Mouse (Mus musculus): ENCODE data around the gene Exo1. TPM values are rescaled to one million over a fixed set of nuclear protein-coding genes. Genes with fewer than 3 reads are reported as not detected.

The Exo1 gene
- total RNA-seq (2021): under 1 TPM; 0.46 to 0.59 TPM
- long read RNA-seq: 0 reads

DNA sequence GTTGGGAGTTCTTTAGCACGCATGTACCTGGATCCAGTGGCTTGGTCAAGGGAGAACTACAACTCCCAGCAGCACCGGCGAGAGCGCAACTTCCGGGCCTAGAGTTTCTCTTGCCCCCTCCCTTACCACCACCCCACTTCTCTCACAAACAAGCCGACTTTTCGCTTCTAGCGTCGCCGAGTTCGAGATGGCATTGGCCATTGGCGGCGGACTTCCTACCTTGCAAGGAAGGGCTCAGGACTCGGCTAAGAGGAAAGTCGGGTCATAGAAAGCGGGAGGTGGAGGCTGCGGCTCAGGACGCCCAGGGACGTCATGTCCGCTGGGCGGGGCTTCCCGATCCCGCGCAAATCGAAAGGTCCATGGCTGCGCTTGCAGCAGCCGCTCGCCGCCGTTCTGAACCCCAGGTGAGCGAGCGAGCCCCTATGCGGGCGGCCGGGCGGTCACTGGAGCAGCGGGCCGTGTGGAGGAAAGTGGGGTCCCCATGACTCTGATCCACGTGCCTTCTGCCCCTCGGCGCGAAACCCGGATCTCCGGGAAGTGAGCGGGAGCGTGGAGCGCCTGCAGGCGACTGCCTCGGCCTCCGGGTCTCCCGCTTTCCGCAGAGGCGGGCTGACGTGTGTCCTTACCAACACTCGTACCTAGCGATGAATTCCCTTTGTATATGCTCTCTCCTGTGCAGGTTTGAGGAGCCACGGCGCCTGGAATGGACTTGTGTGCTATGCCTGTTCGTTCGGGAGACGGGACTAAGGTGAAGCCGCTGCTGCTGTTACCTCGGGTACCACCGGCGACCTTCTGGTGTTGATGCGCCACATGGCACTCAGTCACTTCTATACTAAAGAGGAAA is at the start of gene Exo1:
Gene Exo1, plus strand, starts transcription at position 129 of the 844 bp plus-strand sequence.
- DNase-seq (ENCODE audit: low spot score in 2 of 2): peak; percentile 79 to 89

DNA sequence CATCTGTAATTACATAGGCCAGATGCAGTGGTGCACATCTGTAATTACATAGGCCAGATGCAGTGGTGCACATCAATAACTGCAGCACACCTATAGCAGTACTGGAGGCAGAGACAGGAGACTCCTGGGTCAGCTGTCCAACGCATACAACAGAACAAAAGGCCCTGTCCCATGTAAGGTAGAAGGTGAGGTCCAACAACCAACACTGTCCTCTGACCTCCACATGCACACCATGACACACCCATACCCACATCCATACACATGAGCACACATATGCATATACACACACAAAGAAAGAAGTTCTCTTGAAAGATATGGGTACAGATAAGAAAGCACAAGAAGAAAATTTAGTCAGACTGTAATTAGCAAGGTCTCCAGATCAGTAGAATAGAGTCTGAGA is 24.9 kb upstream of the Exo1 start:
- DNase-seq (ENCODE audit: low spot score in 2 of 2): no peak

DNA sequence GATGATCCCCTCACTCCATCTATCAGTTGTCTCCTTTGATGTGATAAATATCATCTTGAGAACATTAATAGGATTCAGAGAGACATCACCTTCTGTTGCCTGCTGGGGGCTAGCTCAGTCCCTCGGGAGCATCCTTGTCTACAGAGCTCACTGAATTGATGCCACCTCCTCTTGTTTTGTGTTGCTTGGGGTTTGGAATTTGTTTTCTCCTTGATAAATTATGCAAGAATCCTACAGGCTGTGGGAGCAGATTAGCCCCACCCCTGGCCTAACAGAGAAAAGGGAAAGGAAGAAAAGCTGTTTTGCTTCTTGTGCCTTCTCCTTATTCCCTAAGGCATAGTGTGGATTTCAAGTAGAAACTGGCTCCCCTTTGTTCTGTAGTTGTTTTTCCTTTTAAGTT is 13.3 kb upstream of the Exo1 start:
- DNase-seq (ENCODE audit: low spot score in 2 of 2): no peak

DNA sequence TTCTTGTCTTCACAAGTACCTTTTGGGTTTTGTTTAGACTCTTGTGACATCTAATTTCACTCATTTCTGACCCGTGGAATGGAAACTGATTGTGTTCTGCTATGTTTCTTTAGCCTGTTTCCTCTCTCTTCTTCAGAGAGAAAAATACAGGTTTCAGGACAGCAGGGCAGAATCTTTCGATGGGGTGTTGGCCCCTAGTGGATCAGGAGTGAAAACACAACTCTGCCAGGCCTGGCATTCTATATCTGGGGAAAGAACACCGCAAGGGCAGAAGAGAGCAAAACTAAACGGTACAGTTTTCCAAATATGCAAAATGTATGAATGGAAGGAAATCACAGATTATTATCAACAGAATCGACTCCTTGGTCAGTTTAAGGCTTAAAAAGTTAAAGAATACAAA is 12.8 kb upstream of the Exo1 start:
- peak in 1 of 2 experiments; percentile 29 for DNase-seq (ENCODE audit: low spot score in 2 of 2)

DNA sequence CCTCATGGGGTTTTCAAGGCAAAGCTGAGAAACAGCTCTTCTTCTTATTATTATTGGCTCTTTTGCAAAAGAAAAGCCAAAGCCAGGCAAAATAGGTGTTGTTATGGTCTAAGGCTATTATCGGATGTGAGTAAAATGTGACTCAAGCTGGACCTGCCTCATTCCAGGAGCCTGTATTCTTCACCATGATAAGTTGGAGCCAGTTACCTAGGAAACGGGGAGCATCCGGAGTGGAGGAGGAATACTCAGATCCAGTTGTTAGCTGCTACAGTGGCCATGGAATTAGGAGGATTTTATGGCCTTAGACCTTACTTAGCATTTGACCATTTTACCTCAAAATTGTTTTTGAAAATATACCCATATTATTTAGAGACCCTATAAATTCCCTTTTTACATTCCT is 9.7 kb upstream of the Exo1 start:
- no peak for DNase-seq (ENCODE audit: low spot score in 2 of 2)

DNA sequence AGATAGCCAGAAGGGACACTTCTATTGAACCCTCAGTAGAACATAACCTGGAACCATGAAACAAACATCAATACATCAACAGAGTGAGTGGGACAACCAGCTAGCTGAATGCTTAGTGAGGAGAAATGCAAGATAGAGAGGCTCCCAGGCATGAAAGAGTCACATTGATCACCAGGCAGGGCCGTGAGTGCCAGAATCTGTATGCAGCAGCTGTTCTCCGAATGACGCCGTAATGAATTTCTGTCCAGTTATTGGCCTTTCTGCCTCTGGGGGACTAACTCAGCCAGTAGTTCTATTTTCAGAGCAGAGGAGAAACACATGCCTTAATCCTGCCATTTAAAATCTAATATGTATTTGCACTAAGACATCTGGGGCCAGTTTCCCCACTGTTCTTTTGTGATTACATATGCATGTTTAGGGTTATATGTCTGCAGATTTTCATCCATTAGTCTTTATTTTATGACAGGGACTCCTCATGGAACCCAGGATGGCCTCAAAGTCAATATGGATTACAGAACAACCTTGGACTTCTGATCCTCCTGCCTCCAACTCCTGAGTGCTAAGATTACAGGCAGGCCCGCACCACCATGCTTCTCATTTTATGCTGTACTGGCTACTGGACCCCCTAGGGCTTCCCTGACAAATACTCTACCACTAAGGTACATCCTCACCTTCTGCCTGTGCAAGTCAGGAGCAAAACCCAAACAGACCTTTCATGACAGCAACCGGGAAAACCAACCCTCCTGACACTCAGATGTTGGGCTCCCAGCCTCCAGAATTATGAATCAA is 8.2 kb upstream of the Exo1 start:
- no peak for DNase-seq (ENCODE audit: low spot score in 2 of 2)

DNA sequence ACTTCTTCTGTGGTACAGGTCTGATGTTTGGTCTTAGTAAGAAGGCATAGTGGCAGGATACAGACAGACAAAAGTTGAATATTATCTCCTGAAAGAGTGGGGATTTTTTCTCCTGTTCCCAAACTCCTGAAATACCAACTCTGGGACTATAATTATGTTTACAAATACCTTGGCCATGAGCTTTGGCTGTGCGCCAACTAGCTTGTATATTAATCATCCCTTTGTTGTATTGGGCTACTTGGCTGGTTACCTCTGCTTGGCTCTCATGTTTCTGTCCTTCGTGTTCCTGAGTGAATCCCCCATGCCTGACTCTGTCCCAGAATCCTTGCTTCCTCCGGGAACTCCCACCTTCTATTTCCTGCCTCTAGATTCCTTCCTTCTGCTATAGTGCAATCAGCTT is 3.0 kb downstream of the Exo1 start:
- no peak for DNase-seq (ENCODE audit: low spot score in 2 of 2)

DNA sequence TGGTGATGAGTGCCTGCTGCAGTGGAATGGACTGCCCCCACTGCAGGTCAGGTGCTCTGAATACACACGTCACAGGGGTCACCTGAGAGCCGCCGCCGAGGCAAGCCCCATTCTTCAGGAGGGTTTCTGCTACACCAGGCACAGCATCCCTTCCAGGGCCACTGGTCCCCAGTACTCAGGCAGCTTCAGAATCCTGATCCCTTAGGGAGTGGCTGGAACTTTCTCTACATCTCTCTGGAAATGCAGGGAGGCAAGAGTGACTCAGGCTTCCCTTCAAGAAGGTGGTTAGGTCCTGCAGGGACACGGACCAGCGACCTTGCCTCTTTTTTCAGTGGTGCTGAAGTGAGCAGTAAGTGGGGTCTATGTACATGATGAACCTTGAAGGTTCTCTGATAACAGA is 12.9 kb downstream of the Exo1 start:
- no peak for DNase-seq (ENCODE audit: low spot score in 2 of 2)

DNA sequence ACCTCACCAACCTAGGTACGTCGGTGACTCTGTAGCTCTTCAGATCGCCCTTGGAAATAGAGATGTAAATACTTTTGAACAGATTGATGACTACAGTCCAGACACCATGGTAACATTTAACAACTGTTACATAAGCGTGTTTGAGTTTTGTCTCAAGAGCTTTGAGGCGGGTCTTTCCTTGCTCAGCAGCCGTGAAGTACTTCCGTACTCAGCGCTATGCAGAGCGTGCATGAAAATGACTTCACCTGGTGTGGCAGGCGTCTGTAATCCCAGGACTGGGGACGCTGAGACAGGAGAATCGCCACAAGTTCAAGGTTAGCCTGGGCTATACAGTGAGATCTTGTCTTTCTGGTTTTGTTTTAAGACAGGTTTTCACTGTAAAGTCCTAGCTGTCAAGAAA is 13.3 kb downstream of the Exo1 start:
- DNase-seq (ENCODE audit: low spot score in 2 of 2): no peak

DNA sequence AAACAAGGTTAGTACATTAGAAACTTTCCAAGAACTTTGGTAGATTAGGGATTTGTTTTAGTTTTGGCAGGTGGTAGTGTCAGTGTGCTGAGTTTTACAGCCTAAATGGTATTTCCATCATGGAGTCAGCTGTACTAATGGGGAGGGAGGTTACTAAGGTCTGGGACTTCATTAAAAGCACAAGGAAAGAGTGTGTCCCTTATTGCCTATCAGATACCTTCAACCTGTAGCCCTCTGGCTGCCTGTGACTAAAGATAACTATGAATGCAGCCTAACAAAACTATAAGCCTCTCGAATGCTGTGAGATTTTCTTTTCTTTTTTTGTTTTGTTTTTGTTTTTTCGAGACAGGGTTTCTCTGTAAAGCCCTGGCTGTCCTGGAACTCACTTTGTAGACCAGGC is 30.8 kb downstream of the Exo1 start:
- no peak for DNase-seq (ENCODE audit: low spot score in 2 of 2)

DNA sequence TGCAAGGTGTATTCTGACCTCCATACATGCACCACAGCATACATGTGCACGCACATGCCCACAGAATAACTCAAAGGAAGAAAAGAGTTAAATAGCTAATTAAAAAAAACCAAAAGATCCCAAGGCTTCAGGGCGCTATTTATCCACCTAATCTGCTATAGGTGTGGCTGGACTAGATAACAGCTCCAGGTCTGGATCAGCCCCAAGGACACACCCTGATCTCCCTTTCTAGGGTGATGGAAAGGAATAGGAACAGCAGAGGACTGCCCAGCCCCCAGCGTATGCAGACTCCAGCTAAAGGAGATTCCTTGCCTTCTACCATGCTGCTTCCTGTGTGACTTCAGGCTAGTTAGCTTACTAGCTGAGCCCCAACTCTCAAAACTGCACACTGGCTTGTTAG is 31.7 kb downstream of the Exo1 start:
- DNase-seq (ENCODE audit: low spot score in 2 of 2): no peak

DNA sequence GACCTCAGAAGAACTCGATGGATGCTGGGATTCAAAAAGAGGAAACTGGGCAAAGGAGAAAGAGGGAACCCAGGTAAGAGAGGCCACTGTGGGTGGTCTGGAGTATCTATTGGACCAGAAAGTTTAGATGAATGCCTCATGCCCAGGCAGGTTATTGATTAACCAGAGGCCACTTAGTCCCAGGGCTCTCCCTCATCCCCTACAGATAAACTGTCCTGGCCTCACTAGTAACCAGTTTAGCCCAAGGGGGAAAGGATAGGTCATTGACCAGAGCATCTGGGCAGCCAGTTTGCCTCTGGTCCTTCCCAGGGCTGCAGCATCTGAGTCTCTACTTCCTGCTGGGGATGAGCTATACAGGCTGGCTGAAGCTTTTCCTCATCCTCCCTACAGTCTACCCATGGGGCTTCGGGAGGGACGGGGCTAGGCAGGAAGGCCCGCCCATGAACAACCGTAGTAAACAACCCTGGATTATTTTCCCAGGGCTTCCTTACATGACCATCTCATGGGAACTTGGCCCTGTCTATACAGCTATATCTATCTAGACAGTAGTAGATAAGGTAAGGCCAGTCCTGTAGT is 33.4 kb downstream of the Exo1 start:
- DNase-seq (ENCODE audit: low spot score in 2 of 2): no peak

DNA sequence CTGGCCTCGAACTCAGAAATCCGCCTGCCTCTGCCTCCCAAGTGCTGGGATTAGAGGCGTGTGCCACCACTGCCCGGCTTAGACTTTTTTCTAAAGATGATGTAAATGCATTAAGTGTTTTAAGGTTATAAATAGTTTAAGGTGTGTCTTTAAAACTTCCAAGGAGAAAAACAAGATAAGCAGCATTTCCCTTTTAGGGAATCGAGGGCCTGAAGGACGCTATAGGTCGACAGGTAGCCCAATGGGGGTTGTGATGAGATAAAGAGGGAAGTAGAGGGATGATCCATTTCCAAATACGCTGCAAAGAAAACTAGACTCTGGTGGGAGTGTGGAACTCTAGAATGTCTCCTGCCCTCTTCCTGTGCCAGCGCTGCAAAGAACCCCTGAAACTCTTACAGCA is 39.6 kb downstream of the Exo1 start, which contains the start of gene Gm38100:
Gene Gm38100, plus strand, starts transcription at position 301 of the 400 bp plus-strand sequence.
- no peak for DNase-seq (ENCODE audit: low spot score in 2 of 2)

DNA sequence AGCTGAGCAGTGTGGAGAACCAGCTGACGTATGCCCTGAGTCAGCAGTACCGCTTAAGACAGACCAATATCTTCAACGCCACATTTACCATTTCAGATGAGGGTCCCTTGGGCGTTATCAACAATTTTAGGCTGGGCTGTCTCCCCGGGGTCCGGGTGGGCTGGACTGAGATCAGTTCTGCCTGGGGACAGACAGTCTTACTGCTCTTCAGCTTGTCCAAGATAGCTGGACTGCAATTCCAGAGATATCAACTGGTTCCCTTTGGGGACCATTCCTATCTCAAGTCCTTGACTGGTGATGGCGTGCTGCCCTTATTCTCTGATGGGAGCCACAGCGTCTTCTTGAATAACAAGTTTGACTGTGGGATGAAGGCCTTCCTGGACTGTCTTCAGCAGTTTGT is 40.7 kb downstream of the Exo1 start:
- DNase-seq (ENCODE audit: low spot score in 2 of 2): no peak

DNA sequence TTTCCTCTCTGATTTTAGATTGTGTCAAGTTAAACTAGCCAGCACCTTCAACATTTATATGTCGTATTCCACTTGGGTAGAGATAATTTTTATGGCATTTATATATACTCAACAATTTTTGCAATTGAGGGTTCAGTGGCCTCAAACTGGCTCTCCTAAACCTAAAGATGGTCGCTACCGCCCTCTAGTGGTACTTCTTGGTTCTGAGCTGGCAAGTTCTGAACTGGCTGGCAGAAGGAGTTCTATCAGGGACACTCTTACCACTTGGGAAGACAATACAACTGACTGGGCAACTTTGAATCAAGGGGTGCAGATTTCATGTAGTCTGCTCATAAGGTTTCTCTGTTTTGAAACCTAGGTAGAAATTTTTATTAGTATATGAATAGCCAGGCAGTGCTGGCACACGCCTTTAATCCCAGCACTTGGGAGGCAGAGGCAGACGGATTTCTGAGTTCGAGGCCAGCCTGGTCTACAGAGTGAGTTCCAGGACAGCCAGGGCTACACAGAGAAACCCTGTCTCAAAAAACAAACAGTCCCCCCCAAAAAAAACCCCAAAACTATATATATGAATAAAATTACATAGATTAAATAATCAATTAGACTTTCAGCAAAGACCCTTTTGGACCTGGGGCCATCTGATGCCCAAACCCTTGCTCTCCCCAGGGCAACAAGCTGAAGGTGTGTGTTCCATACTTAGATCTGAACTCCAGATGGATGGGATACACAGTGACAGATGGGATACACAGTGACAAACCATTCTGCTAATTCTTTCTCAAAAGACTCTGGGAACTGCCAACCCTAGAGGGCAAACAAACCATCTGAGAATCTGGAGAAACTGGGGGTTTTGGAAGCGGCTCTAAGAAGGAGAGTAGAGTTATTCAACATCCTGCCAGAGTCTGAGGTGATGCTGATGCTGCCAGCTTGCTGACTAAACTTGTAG is 43.7 kb downstream of the Exo1 start:
- peak; percentile 46 to 86 for DNase-seq (ENCODE audit: low spot score in 2 of 2)

DNA sequence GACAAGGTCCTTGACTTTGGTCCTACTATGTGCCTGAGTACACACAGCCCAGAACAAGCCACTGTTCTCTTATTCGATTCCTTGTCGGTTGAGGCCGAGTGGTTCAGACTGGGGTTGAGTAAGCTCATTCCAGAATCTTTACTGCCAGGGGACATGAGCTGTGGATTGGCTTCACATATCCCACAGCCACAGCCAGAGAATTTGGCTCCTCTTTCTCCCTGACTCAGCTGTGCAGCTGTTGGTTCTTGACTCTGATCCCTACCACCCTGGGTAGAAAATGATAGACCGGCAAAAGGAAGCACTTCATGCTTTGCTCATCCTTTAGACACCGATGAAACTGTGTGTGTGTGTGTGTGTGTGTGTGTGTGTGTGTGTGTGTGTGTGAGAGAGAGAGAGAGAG is 51.0 kb downstream of the Exo1 start:
- DNase-seq (ENCODE audit: low spot score in 2 of 2): no peak

DNA sequence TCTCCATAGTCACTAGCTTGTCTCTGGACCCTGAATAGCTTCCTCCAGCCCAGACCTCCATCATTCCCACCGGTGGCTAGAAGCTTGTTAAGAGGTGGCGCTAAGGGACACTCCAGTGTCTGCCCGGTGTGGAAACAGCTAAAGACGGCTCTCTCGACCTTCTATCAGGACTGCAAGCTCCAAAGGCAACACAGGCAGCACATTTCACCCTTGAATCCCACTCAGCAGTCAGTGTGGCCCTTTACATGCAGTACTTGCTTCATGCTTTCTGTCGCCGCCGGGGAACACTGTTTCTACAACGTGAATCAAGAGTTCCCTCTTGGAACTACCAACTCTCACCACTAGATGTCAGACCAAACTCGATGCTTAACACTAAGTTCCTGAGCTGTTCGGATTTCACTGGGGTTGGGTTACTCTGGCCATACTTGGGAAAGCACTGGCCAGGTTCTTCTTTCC is 55.9 kb downstream of the Exo1 start:
- DNase-seq (ENCODE audit: low spot score in 2 of 2): peak; percentile 42 to 88

DNA sequence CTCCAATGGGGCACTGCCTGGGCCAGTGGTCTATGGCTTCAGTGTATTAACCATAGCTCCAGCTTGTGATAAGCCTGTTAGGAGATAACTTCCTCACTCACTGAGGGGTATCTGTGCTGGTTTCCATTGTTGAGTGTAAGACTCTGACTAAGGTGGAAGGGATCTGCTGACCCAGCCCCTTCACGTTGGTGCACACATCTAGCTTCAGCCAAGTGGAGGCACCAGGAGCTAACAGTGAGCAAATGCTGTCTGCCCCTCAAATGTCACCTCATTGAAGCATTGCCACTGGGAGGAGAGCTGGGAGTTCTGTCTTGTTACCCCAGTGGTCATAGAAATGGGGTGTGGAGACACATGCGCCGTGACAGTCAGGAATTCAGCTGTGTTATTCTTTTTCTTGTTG is 58.4 kb downstream of the Exo1 start:
- DNase-seq (ENCODE audit: low spot score in 2 of 2): no peak

DNA sequence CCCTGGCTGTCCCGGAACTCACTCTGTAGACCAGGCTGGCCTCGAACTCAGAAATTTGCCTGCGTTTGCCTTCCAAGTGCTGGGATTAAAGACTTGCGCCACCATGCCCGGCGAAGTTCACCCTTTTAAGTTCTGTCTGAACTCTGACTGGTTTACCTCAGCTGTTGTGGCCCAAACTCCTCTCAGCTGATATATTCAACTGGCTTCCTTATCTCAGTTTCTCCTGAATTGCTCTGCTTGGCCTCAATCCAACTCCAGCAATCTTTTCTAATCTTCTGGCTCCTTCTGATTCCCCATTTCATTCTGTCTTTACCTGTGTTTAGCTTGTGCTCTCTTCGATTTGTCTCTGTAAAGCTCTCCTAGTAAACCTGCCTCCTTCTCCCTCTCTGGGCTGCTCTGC is 62.8 kb downstream of the Exo1 start:
- DNase-seq (ENCODE audit: low spot score in 2 of 2): no peak

DNA sequence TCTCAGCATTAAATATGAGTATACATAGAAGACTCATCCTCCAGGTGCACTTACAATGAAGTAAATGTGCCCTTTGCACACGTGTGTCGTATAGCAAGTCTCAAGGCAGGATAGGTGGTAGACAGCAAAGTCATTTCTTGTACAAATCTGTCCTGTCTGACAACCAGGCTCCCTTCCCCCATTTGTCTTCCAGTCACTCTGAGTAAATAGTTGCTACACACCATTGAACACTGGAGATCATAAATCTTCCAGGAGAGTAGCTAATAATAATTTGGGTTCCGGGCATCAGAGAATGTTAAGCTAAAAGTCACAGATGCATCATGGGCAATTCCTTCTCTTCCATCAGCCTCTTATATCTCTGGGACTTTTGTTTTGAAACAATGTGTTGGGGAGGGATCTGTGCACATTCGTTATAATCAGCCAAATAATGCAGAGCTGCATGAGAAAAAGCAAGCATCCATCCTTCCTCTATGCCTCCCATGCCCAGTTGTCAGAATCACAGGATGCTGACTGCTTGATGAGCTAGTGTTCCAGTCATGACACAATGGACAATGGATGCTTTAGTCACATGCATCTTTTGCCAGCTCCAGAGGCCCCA is 66.4 kb downstream of the Exo1 start:
- DNase-seq (ENCODE audit: low spot score in 2 of 2): no peak
